Mouse (Mus musculus): ENCODE measurements around the gene Amz1. TPM values are rescaled to one million over a fixed set of nuclear protein-coding genes. Genes with fewer than 3 reads are reported as not detected.

The Amz1 gene
- polyA plus RNA-seq, 1 experiment from 2014 or later: 7.4 TPM

DNA sequence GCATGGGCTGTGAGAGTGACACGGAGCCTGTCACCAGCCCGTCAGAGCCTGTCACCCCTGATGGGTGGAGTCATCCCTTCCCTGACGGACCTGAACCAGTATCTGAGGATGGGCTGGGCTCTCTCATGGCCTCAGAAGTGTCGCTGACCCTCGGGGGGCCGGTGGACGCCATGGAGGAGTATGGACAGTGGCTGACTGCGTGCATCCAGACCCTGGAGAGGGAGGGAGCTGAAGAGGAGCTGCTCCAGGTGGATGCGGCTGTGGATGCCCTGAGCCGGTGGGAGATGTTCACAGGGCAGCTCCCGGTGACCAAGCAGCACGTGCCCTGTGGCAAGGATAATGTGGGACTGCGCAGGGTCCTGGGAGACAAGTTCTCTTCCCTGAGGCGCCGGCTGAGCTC, 28.1 kb downstream of the Amz1 start:
- Histone ChIP-seq H3K27me3 (replicated peaks; ENCODE audit: control insufficient read depth, insufficient read depth, low read length) (no peaks in the 10 kb centered on the region), H3K9ac (replicated peaks; ENCODE audit: low read depth, low read length) (no peak overlapping the region), H3K36me3 (ENCODE audit: control insufficient read depth, insufficient read depth) (no peaks in the 10 kb centered on the region), H3K4me3 (replicated peaks; ENCODE audit: low read length) (no peak overlapping the region), H3K4me1 (replicated peaks; ENCODE audit: control insufficient read depth, insufficient read depth, low read length) (peaks cover 9% of the 10 kb centered on the region; the same call in 1 of the 2 replicates), H3K9me3 (ENCODE audit: control insufficient read depth, low read length) (no peaks in the 10 kb centered on the region), H3K4me2 (ENCODE audit: low read length) (no peak overlapping the region), H3K27ac (ENCODE audit: low read length) (no peak overlapping the region)
- ATAC-seq: no peak
- 94% methylated on average over 15 of the region's 15 CpGs for WGBS

- no peaks in the 10 kb centered on the region for H3K36me3 ChIP-seq (ENCODE audit: control insufficient read depth, insufficient read depth)
- 97% methylated on average over 3 of the region's 3 CpGs for WGBS
- no peak for ATAC-seq
Observed at GRCm38 (mm10) chr5:140752639-140753038, 28.7 kb downstream of the Amz1 start.

DNA sequence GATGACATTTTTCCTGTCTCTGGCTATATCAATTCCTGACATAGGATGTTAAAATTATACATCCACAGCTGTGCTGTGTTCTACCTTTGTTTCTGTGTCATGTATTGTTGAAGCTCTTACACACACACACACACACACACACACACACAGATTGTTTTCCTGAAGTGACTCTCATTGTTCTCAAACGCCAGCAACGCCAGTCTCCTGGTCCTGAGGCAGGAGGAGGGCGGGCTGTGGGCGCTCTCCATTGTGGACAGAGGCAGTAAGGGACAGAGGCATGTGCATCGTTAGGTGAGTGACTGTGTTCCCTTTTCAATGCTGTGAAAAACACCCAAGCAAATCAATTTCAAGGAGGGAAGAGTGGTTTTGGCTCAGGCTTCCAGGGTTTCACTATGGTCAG, 29.3 kb downstream of the Amz1 start:
- WGBS: 44% methylated on average over 5 of the region's 5 CpGs
- H3K4me1 ChIP-seq (replicated peaks; ENCODE audit: control insufficient read depth, insufficient read depth, low read length): peaks cover 9% of the 10 kb centered on the region; the same call in 1 of the 2 replicates

More at GRCm38 (mm10) chr5:140752639-140753038, 28.7 kb downstream of the Amz1 start:
- Histone ChIP-seq H3K4me1 (replicated peaks; ENCODE audit: control insufficient read depth, insufficient read depth, low read length) (peaks cover 9% of the 10 kb centered on the region; the same call in 1 of the 2 replicates), H3K9ac (replicated peaks; ENCODE audit: low read depth, low read length) (no peak overlapping the region), H3K9me3 (ENCODE audit: control insufficient read depth, low read length) (no peaks in the 10 kb centered on the region), H3K27me3 (replicated peaks; ENCODE audit: control insufficient read depth, insufficient read depth, low read length) (no peaks in the 10 kb centered on the region), H3K4me2 (ENCODE audit: low read length) (no peak overlapping the region), H3K4me3 (replicated peaks; ENCODE audit: low read length) (no peak overlapping the region), H3K27ac (ENCODE audit: low read length) (no peak overlapping the region)

DNA sequence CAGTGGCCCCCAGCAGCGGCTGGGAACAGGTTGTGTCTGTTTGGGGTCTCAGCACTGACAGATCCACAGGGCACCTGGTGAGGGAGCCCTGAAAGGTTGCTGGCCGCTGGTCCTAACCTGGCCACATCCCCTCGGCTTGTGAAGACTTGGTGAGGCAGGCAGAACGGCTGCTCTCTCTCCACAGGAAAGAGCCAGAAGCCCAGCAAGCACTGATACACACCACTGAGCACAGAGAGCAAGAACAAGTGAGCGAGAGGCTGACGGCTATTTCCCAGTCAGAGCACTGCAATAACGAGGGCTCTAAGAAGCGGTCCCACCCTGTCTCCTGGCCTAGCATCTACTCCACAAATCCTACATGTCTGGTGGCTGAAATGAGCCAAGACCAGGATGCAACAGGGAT, 34.9 kb downstream of the Amz1 start:
- no peak for ATAC-seq
- H3K9me3 ChIP-seq (ENCODE audit: control insufficient read depth, low read length): no peaks in the 10 kb centered on the region
- no peaks in the 10 kb centered on the region for H3K27me3 ChIP-seq (replicated peaks; ENCODE audit: control insufficient read depth, insufficient read depth, low read length)
- 81% methylated on average over 8 of the region's 8 CpGs for WGBS
- H3K4me2 ChIP-seq (ENCODE audit: low read length): no peak overlapping the region
- H3K4me3 ChIP-seq (replicated peaks; ENCODE audit: low read length): no peak overlapping the region
- no peak overlapping the region for H3K27ac ChIP-seq (ENCODE audit: low read length)
- peaks cover 16% of the 10 kb centered on the region; the same call in 1 of the 2 replicates for H3K36me3 ChIP-seq (ENCODE audit: control insufficient read depth, insufficient read depth)
- H3K9ac ChIP-seq (replicated peaks; ENCODE audit: low read depth, low read length): no peak overlapping the region
- no peaks in the 10 kb centered on the region for H3K4me1 ChIP-seq (replicated peaks; ENCODE audit: control insufficient read depth, insufficient read depth, low read length)

More for the DNA sequence above, 29.3 kb downstream of the Amz1 start:
- no peak for ATAC-seq
- Histone ChIP-seq H3K27me3 (replicated peaks; ENCODE audit: control insufficient read depth, insufficient read depth, low read length) (no peaks in the 10 kb centered on the region), H3K36me3 (ENCODE audit: control insufficient read depth, insufficient read depth) (no peaks in the 10 kb centered on the region), H3K27ac (ENCODE audit: low read length) (no peak overlapping the region), H3K4me3 (replicated peaks; ENCODE audit: low read length) (no peak overlapping the region), H3K9ac (replicated peaks; ENCODE audit: low read depth, low read length) (no peak overlapping the region), H3K9me3 (ENCODE audit: control insufficient read depth, low read length) (no peaks in the 10 kb centered on the region), H3K4me2 (ENCODE audit: low read length) (no peak overlapping the region)

DNA sequence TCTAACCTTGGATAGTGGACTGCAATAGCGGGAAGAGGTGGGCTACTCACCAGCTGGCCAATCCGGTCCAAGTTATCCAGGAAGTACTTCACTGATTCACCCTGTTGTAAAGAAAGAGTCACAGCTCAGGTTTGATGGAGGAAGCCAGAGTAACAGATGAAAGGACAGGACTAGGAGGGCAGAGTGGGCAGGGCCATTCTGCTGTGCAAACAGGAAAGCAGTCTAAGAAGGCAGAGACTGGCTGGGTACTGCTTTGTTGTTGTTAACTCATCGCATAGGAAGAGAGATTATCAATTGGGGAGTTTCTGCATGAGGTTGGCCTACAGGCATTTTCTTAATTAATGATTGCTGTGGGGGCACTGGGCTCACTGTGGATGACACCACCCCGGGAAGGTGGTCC, 38.6 kb downstream of the Amz1 start:
- H3K36me3 ChIP-seq (ENCODE audit: control insufficient read depth, insufficient read depth): peaks cover 16% of the 10 kb centered on the region; the same call in 1 of the 2 replicates
- no peaks in the 10 kb centered on the region for H3K27me3 ChIP-seq (replicated peaks; ENCODE audit: control insufficient read depth, insufficient read depth, low read length)
- H3K9me3 ChIP-seq (ENCODE audit: control insufficient read depth, low read length): no peaks in the 10 kb centered on the region
- H3K27ac ChIP-seq (ENCODE audit: low read length): no peak overlapping the region
- ATAC-seq: no peak
- no peak overlapping the region for H3K4me3 ChIP-seq (replicated peaks; ENCODE audit: low read length)
- no peak overlapping the region for H3K4me2 ChIP-seq (ENCODE audit: low read length)
- H3K4me1 ChIP-seq (replicated peaks; ENCODE audit: control insufficient read depth, insufficient read depth, low read length): peaks cover 1% of the 10 kb centered on the region
- WGBS: 89% methylated on average over 4 of the region's 4 CpGs
- no peak overlapping the region for H3K9ac ChIP-seq (replicated peaks; ENCODE audit: low read depth, low read length)

GRCm38 (mm10) chr5:140764921-140765613, 41.1 kb downstream of the Amz1 start:
- Histone ChIP-seq H3K9ac (replicated peaks; ENCODE audit: low read depth, low read length) (no peak overlapping the region), H3K4me2 (ENCODE audit: low read length) (no peak overlapping the region), H3K27me3 (replicated peaks; ENCODE audit: control insufficient read depth, insufficient read depth, low read length) (no peaks in the 10 kb centered on the region), H3K9me3 (ENCODE audit: control insufficient read depth, low read length) (no peaks in the 10 kb centered on the region), H3K27ac (ENCODE audit: low read length) (no peak overlapping the region), H3K4me3 (replicated peaks; ENCODE audit: low read length) (no peak overlapping the region), H3K4me1 (replicated peaks; ENCODE audit: control insufficient read depth, insufficient read depth, low read length) (peaks cover 14% of the 10 kb centered on the region), H3K36me3 (ENCODE audit: control insufficient read depth, insufficient read depth) (peaks cover 8% of the 10 kb centered on the region; the same call in 1 of the 2 replicates)
- ATAC-seq: no peak
- 77% methylated on average over 6 of the region's 6 CpGs for WGBS

DNA sequence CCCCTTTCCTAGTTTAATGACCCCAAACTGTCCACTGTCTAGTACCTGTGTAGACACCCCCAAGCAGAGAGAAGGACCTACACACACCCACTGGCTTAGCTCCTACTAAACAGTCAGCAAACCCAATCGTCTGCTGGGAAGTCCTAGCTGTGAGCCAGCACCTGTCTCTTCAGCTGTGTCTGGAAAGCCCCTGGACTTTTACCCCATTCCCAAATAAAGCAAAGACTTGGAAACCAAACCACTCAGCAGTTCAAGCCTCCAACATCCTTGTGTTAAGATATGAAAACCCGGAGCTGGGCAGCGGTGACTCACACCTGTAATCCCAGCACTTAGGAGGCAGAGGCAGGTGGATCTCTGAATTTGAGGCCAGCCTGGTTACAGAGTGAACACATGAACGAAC, 42.6 kb downstream of the Amz1 start:
- H3K4me3 ChIP-seq (replicated peaks; ENCODE audit: low read length): no peak overlapping the region
- H3K36me3 ChIP-seq (ENCODE audit: control insufficient read depth, insufficient read depth): no peaks in the 10 kb centered on the region
- ATAC-seq: no peak
- no peak overlapping the region for H3K4me2 ChIP-seq (ENCODE audit: low read length)
- H3K27me3 ChIP-seq (replicated peaks; ENCODE audit: control insufficient read depth, insufficient read depth, low read length): no peaks in the 10 kb centered on the region
- WGBS: 90% methylated on average over 4 of the region's 4 CpGs
- no peak overlapping the region for H3K27ac ChIP-seq (ENCODE audit: low read length)
- no peaks in the 10 kb centered on the region for H3K9me3 ChIP-seq (ENCODE audit: control insufficient read depth, low read length)
- H3K4me1 ChIP-seq (replicated peaks; ENCODE audit: control insufficient read depth, insufficient read depth, low read length): peaks cover 16% of the 10 kb centered on the region
- no peak overlapping the region for H3K9ac ChIP-seq (replicated peaks; ENCODE audit: low read depth, low read length)

- no peak overlapping the region for H3K4me3 ChIP-seq (replicated peaks; ENCODE audit: low read length)
- H3K36me3 ChIP-seq (ENCODE audit: control insufficient read depth, insufficient read depth): no peaks in the 10 kb centered on the region
- H3K9me3 ChIP-seq (ENCODE audit: control insufficient read depth, low read length): no peaks in the 10 kb centered on the region
- peak overlapping the region; percentile 23; the same call in 1 of the 2 replicates for H3K9ac ChIP-seq (replicated peaks; ENCODE audit: low read depth, low read length)
- WGBS: 8% methylated on average over 9 of the region's 9 CpGs
- H3K27me3 ChIP-seq (replicated peaks; ENCODE audit: control insufficient read depth, insufficient read depth, low read length): no peaks in the 10 kb centered on the region
- peaks cover 21% of the 10 kb centered on the region for H3K4me1 ChIP-seq (replicated peaks; ENCODE audit: control insufficient read depth, insufficient read depth, low read length)
- H3K27ac ChIP-seq (ENCODE audit: low read length): peak overlapping the region; percentile 68
- H3K4me2 ChIP-seq (ENCODE audit: low read length): no peak overlapping the region
- ATAC-seq: peak; percentile 76
Observed at GRCm38 (mm10) chr5:140767704-140768141, 43.8 kb downstream of the Amz1 start.

DNA sequence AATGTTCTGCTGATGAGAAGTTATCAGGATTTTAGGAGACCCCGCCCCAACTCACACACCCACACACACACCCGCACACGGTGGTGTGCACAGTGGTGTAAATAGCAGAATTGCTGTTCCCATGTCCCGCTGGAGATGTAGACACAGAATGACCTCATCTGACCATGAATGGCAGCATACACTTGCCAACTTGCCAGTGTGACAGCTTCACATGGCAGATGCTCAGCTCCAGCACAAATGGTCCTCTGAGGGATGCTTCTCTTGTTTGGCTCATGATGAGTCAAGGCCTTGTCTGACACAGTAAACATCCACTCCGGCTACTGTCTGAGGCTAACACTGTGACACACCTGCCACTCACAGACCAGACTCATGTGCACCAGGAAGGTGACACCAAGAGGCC, 44.4 kb downstream of the Amz1 start:
- no peaks in the 10 kb centered on the region for H3K27me3 ChIP-seq (replicated peaks; ENCODE audit: control insufficient read depth, insufficient read depth, low read length)
- no peak for ATAC-seq
- H3K4me1 ChIP-seq (replicated peaks; ENCODE audit: control insufficient read depth, insufficient read depth, low read length): peaks cover 21% of the 10 kb centered on the region
- 61% methylated on average over 5 of the region's 5 CpGs for WGBS
- no peaks in the 10 kb centered on the region for H3K9me3 ChIP-seq (ENCODE audit: control insufficient read depth, low read length)
- H3K36me3 ChIP-seq (ENCODE audit: control insufficient read depth, insufficient read depth): no peaks in the 10 kb centered on the region
- H3K4me3 ChIP-seq (replicated peaks; ENCODE audit: low read length): no peak overlapping the region
- no peak overlapping the region for H3K9ac ChIP-seq (replicated peaks; ENCODE audit: low read depth, low read length)
- peak overlapping the region; percentile 68; the same call in 1 of the 2 replicates for H3K27ac ChIP-seq (ENCODE audit: low read length)
- H3K4me2 ChIP-seq (ENCODE audit: low read length): no peak overlapping the region
